In genomic region chr3:105853781-105854180, GRCm38 (mm10) we compare ENCODE assay signal across 18 mouse cellular contexts. TPM values are rescaled to one million over a fixed set of nuclear protein-coding genes. Genes with fewer than 3 reads are reported as not detected.
A peak's percentile ranks its signal among the peaks of the same experiment; 100 is the strongest.
DNase-seq lines count a peak whose midpoint lies in the region; ATAC-seq and TF ChIP-seq lines count a peak whose summit lies in the region.
"Had no signal": no experiment of that assay in that cellular context is flagged by ENCODE, and none has a peak within 500 bp of the region (broad histone marks: within the 10 kb centered on the region; RNA-seq: fewer than 3 reads in every experiment).

No protein-coding gene starts in this region.

- H3K27ac ChIP-seq in hindbrain, embryonic 10.5 days: no peak overlapping the region
- H3K27ac ChIP-seq in hindbrain, embryonic 13.5 days: no peak overlapping the region
- no peak overlapping the region for H3K27ac ChIP-seq in embryonic facial prominence, embryonic 12.5 days
- H3K27ac ChIP-seq in limb, embryonic 14.5 days (replicated peaks; ENCODE audit: low read depth, low read length): peak overlapping the region; percentile 46; the same call in 1 of the 2 replicates
- H3K27ac ChIP-seq: left cerebral cortex, adult 2 months; liver, embryonic 12.5 days had no signal

- no peaks in the 10 kb centered on the region for H3K27me3 ChIP-seq in hindbrain, embryonic 10.5 days (ENCODE audit: insufficient read depth, poor library complexity, severe bottlenecking)
- H3K27me3 ChIP-seq in hindbrain, embryonic 13.5 days: no peaks in the 10 kb centered on the region
- H3K27me3 ChIP-seq in embryonic facial prominence, embryonic 12.5 days: no peaks in the 10 kb centered on the region
- no peaks in the 10 kb centered on the region for H3K27me3 ChIP-seq in limb, embryonic 14.5 days (ENCODE audit: control insufficient read depth, insufficient read depth, low read length)

- no peak overlapping the region for H3K4me3 ChIP-seq in hindbrain, embryonic 10.5 days
- H3K4me3 ChIP-seq in hindbrain, embryonic 13.5 days: no peak overlapping the region
- no peak overlapping the region for H3K4me3 ChIP-seq in embryonic facial prominence, embryonic 12.5 days
- no peak overlapping the region for H3K4me3 ChIP-seq in limb, embryonic 14.5 days (replicated peaks; ENCODE audit: low read length)
- H3K4me3 ChIP-seq: left cerebral cortex, adult 2 months; liver, embryonic 12.5 days; myocyte had no signal

- H3K4me1 ChIP-seq in hindbrain, embryonic 10.5 days (replicated peaks): no peaks in the 10 kb centered on the region
- H3K4me1 ChIP-seq in hindbrain, embryonic 13.5 days (replicated peaks): no peaks in the 10 kb centered on the region
- peaks cover 8% of the 10 kb centered on the region; the same call in 1 of the 2 replicates for H3K4me1 ChIP-seq in embryonic facial prominence, embryonic 12.5 days
- peaks cover 40% of the 10 kb centered on the region for H3K4me1 ChIP-seq in limb, embryonic 14.5 days (ENCODE audit: control insufficient read depth, insufficient read depth, low read length)
- H3K4me1 ChIP-seq: liver, embryonic 12.5 days had no signal

- DNase-seq in hindbrain, embryonic 10.5 days (ENCODE audit: low spot score): peak; percentile 28
- DNase-seq in adipocyte (ENCODE audit: low spot score): peak; percentile 79
- DNase-seq in limb, embryonic 14.5 days (ENCODE audit: low spot score): peak; percentile 88
- no peak for DNase-seq in right cerebral cortex, postnatal 25 days
- DNase-seq in cerebellum, postnatal 25 days: no peak
- DNase-seq: adrenal gland, postnatal 10 days; cerebellum, postnatal 36 days; kidney, postnatal 36 days; lung, postnatal 14 days; thymus, postnatal 14 days had no signal

- no peak for TF ChIP-seq POLR2A in limb, embryonic 14.5 days (IDR thresholded peaks at IDR 0.05; ENCODE audit: borderline replicate concordance, extremely low read depth, insufficient read depth, insufficient read length)

- no peak overlapping the region for H3K4me2 ChIP-seq in hindbrain, embryonic 13.5 days
- no peak overlapping the region for H3K4me2 ChIP-seq in embryonic facial prominence, embryonic 12.5 days (replicated peaks)
- H3K4me2 ChIP-seq in limb, embryonic 14.5 days (replicated peaks; ENCODE audit: low read depth, low read length, severe bottlenecking): no peak overlapping the region
- H3K4me2 ChIP-seq: liver, embryonic 12.5 days; midbrain, embryonic 11.5 days had no signal

- no peaks in the 10 kb centered on the region for H3K36me3 ChIP-seq in hindbrain, embryonic 10.5 days
- H3K36me3 ChIP-seq in hindbrain, embryonic 13.5 days: no peaks in the 10 kb centered on the region
- H3K36me3 ChIP-seq in embryonic facial prominence, embryonic 12.5 days: no peaks in the 10 kb centered on the region
- no peaks in the 10 kb centered on the region for H3K36me3 ChIP-seq in limb, embryonic 14.5 days (ENCODE audit: control insufficient read depth, insufficient read depth, low read length)
- H3K36me3 ChIP-seq: liver, embryonic 12.5 days had no signal

- 67% methylated on average over 8 of the region's 8 CpGs for WGBS in hindbrain, embryonic 10.5 days
- WGBS in hindbrain, embryonic 13.5 days: 72% methylated on average over 8 of the region's 8 CpGs
- 35% methylated on average over 8 of the region's 8 CpGs for WGBS in embryonic facial prominence, embryonic 12.5 days
- 21% methylated on average over 8 of the region's 8 CpGs for WGBS in limb, embryonic 14.5 days

- no peak overlapping the region for H3K9ac ChIP-seq in hindbrain, embryonic 13.5 days
- H3K9ac ChIP-seq in embryonic facial prominence, embryonic 12.5 days: no peak overlapping the region
- H3K9ac ChIP-seq in limb, embryonic 14.5 days (ENCODE audit: low read depth, low read length, severe bottlenecking): no peak overlapping the region
- H3K9ac ChIP-seq: liver, embryonic 12.5 days had no signal

- H3K9me3 ChIP-seq in hindbrain, embryonic 10.5 days: no peaks in the 10 kb centered on the region
- no peaks in the 10 kb centered on the region for H3K9me3 ChIP-seq in hindbrain, embryonic 13.5 days
- no peaks in the 10 kb centered on the region for H3K9me3 ChIP-seq in embryonic facial prominence, embryonic 12.5 days
- H3K9me3 ChIP-seq in limb, embryonic 14.5 days (ENCODE audit: control insufficient read depth, low read length): no peaks in the 10 kb centered on the region
- H3K9me3 ChIP-seq: liver, embryonic 12.5 days had no signal

- no peak for ATAC-seq in hindbrain, embryonic 13.5 days (ENCODE audit: low FRiP score)
- peak; percentile 60; the same call in 1 of the 2 replicates for ATAC-seq in embryonic facial prominence, embryonic 12.5 days (ENCODE audit: insufficient number of reproducible peaks, insufficient read depth, low FRiP score, low TSS enrichment)
- peak; percentile 85 for ATAC-seq in limb, embryonic 14.5 days (ENCODE audit: low FRiP score, low read depth)
- ATAC-seq: intestine, embryonic 16.5 days; liver, embryonic 12.5 days had no signal

RNA-seq across cellular contexts. Expression of gene Adora3, which starts 16.9 kb away (rescaled TPM):
- polyA plus RNA-seq in hindbrain, embryonic 10.5 days (2016; fragmentation: Nextera tagmentation; extraction: Ambion mirVana): 0.27 TPM in 1 of 2 replicates, not detected in the other
- 0.26 and 0.30 TPM in 2 replicates for polyA plus RNA-seq in hindbrain, embryonic 13.5 days (2015; fragmentation: Nextera tagmentation; extraction: Ambion mirVana)
- polyA plus RNA-seq in embryonic facial prominence, embryonic 12.5 days (2016; fragmentation: Nextera tagmentation; extraction: Ambion mirVana): 0.26 TPM in 1 of 2 replicates, not detected in the other
- 2.1 and 2.3 TPM in 2 replicates for polyA plus RNA-seq in limb, embryonic 14.5 days (2012; rRNA removed)
- polyA plus RNA-seq in limb, embryonic 14.5 days (2014; fragmentation: Nextera tagmentation; extraction: Ambion mirVana): 2.8 and 3.2 TPM in 2 replicates
- polyA plus RNA-seq: C2C12; midbrain, embryonic 11.5 days; myocyte had no signal

RNA-seq across cellular contexts. Expression of gene Tmigd3, which starts 16.9 kb away (rescaled TPM):
- polyA plus RNA-seq in hindbrain, embryonic 10.5 days (2016; fragmentation: Nextera tagmentation; extraction: Ambion mirVana): not detected in 2 replicates
- polyA plus RNA-seq in hindbrain, embryonic 13.5 days (2015; fragmentation: Nextera tagmentation; extraction: Ambion mirVana): not detected in 2 replicates
- not detected in 2 replicates for polyA plus RNA-seq in embryonic facial prominence, embryonic 12.5 days (2016; fragmentation: Nextera tagmentation; extraction: Ambion mirVana)
- 0.21 TPM in 1 of 2 replicates, not detected in the other for polyA plus RNA-seq in limb, embryonic 14.5 days (2012; rRNA removed)
- polyA plus RNA-seq in limb, embryonic 14.5 days (2014; fragmentation: Nextera tagmentation; extraction: Ambion mirVana): 0.23 and 0.33 TPM in 2 replicates
- polyA plus RNA-seq: C2C12; midbrain, embryonic 11.5 days had no signal

RNA-seq across cellular contexts. Expression of gene Rap1a, which starts 52.6 kb away (rescaled TPM):
- 66.3 and 77.3 TPM in 2 replicates for polyA plus RNA-seq in hindbrain, embryonic 10.5 days (2016; fragmentation: Nextera tagmentation; extraction: Ambion mirVana)
- polyA plus RNA-seq in hindbrain, embryonic 13.5 days (2015; fragmentation: Nextera tagmentation; extraction: Ambion mirVana): 83.1 and 88.1 TPM in 2 replicates
- polyA plus RNA-seq in embryonic facial prominence, embryonic 12.5 days (2016; fragmentation: Nextera tagmentation; extraction: Ambion mirVana): 82.1 and 83.4 TPM in 2 replicates
- 35.5 and 45.1 TPM in 2 replicates for polyA plus RNA-seq in limb, embryonic 14.5 days (2012; rRNA removed)
- polyA plus RNA-seq in limb, embryonic 14.5 days (2014; fragmentation: Nextera tagmentation; extraction: Ambion mirVana): 73.9 and 77.7 TPM in 2 replicates

Comparison
In these comparisons a context has a peak if more than half of its experiments do, and no peak if none do; other contexts are left out.
1. DNase-seq: peak in hindbrain, embryonic 10.5 days (single experiment), adipocyte (single experiment) and limb, embryonic 14.5 days (single experiment); none in right cerebral cortex, postnatal 25 days (single experiment) and cerebellum, postnatal 25 days (0 of 2).